Mouse (Mus musculus) thymus, adult 18-20 months (tissue): Measurements from ENCODE around the gene Ptprr.

Experiments used
- DNase-seq, 2 experiments: peaks; one replicate each; pipeline ENCODE4 v3.0.0; 2022; ENCODE audit warnings: mixed read lengths in 2 of 2

Ptprr gene

DNA sequence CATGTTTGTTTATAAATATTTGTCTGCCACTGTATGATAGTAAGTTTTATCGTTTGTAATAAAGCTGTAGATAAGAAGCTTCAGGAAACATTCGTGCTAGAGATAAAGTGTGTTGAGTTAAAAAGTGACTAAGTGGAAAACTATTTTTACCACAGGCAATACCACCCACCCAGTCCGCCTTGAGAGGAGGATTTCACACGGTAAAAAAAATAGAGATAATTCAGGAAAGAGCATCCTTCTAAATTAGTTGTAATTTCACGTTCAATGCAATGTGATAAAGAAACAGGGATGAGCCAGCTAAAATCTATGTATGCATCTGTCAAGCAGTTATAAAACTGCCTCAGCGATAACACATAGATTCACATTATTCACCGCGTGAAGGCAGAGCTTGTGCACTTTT is 99.0 kb downstream of the Ptprr start:
- DNase-seq = no peak

DNA sequence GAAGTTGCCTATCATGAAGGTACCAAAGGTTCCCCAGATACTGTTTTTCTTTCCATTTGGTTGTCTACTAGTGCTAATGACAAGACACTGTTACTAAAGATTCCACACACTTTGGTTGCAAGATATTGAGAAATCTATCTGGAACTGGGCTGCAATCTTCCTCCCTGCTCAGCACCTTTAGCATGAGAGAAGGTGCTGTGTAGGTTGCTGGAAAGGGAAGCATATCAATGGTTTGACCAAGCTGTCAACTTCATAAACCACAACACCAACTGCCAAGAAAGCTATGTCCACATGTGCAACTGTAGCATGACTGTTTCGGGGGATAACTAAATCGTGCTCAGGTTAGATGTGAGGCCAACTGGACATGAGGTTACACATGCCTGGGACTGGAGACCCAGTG is 103.5 kb downstream of the Ptprr start:
- no peak for DNase-seq

DNA sequence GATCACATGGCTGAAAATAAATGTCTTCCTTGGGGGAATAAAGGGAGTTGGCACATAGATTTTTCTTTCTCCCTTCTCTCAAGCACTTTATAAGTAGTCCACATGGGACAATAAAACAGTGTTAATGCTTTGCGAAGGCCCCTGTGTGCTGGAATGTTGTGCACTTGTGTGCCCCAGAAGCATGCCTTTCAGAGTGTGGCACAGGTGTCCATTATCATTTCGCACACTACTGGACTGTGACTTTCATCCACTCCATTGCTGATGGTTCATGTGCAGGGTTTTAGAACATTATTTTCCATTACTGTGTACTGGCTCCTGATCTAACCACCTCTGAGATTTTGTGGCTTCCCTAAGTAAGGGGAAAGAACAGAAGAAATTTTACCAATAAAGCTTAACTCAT is 105.8 kb downstream of the Ptprr start:
- no peak for DNase-seq

DNA sequence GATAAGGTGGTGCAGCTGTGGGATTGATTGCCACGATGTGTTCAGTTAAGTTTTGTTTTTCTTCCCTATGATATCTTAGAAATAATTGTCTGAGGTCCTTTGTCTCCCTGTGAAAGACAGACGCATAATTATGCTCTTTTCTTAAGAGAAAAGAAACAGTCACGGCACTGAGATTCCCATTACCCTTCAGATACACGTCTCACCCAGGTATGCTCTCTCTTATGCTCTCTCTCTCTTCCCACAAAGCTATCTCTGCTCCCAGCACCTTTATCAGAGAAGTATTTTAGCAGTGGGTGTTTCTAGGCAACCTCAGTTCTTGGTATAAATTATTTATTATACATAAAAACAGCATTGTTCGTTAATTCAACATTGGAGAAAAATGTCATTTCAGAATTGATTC is 107.4 kb downstream of the Ptprr start:
- no peak for DNase-seq

DNA sequence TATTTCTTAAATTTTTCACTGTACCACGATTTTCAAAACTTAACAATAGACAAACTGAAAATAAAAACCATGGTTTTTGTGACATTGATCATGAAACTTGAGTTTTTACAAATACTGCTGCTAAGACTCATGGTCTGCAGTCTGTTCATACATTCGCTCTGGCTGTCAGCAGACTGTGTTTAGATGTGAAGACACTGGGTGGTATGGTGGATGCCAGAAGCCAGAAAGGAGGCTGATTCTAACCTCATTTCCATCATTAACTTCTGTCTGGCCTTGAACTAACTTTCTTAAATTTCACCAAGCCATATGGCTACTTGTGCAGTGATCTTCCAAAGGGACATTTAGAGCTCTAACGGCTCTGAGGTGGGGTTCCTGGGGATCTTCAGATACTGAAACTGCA is 112.4 kb downstream of the Ptprr start:
- no peak for DNase-seq

DNA sequence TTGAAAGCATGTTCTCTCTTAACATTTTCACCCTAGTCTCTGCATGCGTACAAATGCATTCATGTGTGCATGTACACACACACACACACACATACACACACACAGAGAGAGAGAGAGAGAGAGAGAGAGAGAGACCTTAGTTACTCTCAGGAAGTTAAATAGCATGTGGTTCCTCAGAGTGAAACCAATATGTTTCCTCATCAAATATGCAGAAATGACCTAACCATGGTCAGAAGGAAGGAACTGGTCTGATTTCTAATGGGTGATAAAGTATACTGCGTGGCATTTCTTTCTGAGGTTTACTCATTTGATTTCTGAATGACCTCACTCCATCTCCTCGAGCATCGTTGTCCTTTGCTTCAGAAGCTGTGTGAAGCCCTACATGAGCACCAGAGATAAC is 113.2 kb downstream of the Ptprr start:
- no peak for DNase-seq

DNA sequence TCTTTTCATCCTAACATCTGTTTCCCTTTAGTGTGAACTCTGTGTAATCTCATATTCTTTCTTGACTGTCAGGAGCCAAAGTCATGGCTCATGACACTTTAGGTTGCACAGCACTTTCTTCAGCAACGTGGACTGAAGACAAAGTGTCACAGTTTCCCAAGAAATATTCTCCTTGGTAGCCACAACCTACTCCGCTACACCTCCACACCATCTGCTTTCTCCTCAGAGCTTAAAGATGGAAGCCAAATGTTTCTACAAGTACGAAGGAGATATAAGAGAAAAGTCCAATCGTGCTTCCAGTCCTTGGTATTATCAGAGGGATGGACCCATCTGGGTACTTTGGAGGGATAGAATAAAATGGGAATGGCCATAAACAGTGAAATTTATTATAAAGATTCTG is 114.2 kb downstream of the Ptprr start:
- no peak for DNase-seq

DNA sequence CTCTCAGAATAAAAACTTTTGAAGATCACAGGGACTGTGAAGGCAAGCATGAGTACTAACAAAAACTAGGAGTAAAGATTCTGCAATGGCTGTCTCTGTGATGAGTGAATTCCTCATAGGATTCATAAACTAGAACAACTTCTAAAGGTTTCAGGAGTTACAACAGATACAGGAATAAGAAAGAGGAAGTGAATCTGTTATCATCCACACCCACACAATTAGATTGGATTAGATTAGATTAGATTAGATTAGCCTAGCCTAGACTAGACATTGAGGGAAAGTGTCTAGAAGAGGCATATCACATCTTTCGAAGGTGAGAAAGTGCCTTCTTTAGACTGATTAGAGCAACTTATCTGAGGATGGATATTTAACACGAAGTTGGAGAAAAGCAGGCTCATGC is 117.2 kb downstream of the Ptprr start:
- DNase-seq = no peak

DNA sequence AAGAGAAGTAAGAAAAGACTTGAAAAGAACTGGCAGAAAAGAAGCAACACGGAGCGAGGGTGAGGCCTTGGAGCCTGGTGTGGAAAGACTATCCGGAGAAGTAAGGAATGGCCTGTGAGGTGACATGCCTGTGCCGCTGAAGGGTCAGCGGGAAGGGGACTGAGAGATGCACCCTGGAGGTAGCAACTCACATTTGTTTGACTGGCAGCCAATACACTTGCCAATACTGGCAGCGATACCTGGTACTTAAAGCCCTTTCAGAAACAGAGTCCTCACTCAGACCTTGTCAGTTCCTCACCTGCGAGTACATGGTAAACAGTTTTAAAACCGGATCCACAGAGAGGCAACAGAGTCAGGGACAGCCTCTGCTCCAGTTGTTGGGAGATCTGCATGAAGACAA is 122.2 kb downstream of the Ptprr start:
- no peak for DNase-seq

DNA sequence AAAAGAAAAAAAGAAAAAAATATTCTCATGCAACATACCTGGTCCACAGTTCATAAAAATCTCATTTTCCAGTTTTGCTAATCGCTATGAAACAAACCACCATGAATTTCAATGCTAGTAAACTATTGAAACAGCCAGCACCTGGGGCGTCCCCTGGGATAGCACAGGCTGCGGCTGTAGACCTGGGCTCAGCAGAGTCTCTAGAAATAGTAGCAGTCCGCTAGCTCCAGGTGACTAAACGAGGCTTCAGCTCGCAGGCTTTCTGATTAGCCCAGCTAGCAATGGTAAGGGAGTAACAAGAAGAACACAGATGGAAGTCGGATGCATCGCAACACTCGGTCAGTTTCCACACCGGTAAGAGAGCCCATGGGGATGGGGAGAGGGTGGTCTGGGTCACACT is 125.7 kb downstream of the Ptprr start:
- DNase-seq = no peak

DNA sequence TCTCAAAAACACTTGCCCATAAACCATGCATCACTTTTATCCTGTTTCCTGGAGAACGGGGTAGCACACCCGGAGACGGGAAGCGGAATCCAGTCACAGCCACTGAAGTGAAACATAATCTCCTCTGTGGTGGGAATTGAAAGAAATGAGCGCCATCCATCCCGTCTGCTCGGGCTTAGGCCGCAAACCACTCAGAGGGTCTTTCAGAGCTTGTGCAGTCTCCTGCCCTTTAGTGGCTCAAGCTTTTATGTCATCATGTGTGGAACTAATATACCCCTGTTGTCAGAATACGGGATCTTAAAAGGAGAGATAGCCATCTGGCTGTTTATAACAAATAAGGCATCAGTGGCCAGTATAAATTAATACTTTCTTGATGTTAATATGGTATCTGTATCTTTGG is 128.1 kb downstream of the Ptprr start:
- no peak for DNase-seq

DNA sequence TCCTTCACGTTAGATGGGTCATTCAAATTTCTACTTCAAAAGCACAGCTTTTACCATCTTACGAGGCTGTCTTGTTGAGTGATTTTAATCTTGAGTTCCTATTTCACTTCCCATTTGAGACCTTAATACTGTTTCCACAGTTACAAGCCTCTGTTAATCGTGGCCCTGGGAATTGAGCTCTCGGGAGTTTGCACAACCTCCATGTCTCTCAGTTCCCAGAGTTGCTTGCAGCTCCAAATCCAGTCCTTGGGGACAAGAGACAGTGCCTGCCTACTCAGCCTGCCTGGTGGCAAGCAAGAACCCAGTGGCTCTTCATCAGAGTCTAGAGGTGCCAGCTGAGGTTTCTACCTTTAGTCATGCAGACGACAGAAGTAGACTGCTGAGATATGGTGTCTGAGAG is 136.7 kb downstream of the Ptprr start:
- DNase-seq = no peak

DNA sequence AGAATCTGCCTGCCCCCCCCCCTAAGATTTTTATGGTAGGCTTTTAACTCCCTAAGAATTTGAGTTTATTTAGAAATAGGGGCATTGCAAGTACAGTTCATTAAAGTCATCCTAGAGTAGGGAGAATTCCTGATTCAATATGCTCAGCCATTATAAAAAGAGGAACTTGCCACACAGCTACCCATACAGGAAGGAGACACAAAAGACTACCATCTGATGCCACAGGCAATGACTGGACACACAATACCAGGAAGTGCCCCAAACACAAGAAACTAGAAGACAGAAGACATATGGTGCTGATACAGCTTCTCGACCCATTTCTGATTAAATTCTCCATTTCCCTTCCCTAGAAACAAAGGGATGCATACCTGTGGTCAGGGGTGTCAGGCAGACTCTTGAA is 138.7 kb downstream of the Ptprr start:
- DNase-seq = no peak

DNA sequence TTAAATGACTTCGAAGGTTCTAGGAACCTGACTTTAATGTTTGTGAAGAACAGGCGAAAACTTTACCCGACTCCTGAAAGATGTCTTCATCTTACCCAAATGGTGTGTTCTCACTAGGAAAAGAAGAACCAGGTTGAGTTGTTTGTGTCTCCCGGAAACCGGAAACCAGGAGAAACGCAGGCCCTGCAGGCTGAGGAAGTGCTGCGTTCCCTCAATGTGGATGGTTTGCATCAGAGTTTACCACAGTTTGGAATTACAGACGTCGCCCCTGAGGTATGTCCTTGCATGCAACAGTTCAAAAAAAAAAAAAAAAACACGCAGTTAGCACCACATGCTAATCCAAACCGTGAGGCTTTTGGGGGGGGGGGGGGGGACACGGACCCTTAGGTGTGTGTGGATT is 144.3 kb downstream of the Ptprr start:
- no peak for DNase-seq

DNA sequence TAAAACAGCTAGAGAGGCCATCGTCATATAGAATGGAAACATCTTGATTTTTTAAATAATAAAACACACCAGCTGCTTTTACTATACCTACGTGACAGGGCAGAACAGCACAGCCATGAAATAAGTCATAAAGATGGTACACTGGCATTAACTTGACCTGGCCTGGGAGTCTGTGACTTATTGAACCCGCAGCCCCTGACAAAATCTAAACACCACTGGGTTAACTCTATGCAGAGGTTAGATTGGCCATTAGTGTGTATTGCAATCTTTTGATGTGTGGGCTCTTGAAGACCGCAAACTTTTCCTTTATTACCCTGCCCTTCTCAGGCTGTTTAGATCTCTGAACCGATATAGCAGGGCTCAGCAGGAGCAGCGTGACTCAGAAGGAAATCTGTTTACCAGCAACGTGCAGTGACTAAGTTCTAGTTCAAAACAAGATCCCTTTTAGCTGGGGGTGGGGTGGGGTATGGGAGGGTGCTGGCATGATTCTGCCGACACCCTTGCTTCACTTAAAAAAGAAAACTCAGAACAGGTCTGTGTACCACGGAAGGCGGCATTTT is 157.4 kb downstream of the Ptprr start:
- no peak for DNase-seq

DNA sequence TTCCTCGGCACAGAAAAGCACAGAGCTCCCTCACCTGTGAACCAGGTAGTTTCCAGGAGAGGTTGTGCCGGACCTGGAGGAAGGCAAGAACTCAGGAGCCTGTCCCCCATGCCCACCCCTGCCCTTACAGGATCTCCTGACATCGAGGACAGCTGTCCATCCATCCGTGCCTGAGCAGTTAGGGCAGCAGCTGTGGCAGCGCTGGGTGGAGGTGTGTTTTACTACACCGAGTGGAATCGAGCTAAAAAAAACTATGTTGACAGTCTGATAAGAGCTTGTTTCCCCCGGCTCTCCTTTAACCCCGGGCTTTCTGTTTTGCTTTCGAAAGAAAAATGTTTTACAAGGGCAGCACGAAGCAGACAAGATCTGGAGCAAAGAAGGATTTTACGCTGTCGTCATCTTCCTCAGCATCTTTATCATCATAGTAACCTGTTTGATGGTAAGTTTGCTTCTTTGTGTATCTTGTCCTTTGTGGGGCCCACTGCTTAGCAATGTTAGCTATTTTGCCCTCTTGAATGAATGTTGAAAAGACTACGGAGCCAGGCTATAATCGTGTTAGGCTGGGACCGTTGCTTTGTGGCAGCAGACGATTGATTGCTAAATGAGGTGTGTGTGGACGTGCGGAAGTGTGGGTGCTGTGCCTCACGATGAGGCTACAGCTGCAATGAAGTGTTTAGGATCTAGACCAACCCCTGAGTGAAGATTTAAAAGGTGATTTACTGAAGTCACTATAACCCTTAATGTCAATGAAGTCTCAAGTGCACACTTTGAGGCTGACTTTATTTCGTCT is 159.6 kb downstream of the Ptprr start:
- DNase-seq = no peak

DNA sequence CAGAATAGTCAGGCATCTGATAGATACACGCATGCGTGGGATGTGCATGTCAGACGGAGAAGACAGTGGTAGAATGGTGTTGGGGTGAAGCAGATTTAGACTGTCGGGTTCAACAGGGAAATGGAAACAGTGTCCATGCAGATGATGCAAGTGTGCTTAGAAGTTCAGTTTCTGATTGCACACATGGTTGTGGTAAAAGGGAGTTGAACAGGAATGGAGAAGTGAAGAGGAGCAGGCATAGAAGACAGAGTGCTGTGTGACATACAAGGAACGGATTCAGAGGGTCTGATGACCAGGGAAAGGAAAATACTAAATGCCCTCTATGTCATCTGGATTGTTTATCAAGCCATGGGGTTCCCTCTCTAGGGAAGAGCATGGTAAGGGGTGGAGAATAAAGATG is 163.2 kb downstream of the Ptprr start:
- no peak for DNase-seq

DNA sequence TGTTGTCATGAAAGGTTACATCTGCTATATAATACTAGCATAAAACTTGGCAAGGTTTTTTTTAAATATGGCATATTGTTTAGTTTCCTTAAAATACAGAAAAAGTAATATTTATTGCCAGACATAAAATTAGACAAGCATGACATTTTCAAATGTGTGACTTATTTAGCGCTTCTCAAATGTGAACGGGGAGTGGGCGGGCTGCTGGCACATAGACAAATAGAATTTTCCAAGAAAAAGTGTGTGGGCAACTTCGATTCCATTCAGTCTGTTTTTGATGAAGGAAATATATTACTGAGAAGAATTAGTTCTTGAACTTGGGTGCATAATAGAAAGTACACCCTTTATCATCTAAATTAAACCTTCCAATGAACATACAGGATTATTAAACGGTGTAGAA is 164.2 kb downstream of the Ptprr start:
- DNase-seq = no peak

DNA sequence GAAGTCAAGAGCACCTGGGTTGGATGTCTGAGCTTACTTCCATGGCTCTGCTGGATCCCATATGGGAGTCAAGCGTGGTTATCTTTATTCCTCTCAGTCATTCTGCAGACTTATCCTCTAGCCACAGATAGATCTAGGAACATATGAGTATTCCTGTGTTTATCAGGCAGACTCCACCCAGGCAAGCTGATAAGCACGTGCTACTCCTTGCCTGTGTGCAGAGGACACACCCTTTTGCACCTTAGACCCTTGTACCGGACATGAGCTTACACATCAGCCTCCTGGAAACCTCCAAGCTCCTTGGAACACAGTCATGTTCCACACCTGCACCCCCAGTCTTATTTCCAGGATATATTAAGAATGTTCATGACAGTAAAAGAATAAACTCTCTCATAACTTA is 165.2 kb downstream of the Ptprr start:
- no peak for DNase-seq

DNA sequence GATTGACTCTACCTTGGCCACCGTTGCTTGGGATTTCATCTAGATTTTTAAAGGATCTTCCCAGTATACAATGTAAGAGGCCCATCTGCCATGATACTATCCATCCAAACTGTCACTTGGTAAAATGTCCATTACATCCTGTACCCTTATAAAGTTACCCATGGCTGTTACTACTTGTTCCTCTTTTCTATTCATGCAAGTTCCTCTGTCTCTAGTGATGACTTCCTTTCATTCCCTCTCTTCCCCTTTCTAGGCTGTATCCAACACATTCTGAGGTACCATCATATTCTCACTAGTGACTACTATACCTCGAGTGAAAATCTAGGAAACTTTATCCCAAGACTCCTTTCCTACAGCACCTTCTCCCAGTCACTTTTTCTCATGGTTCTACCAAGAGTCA is 173.7 kb downstream of the Ptprr start:
- no peak for DNase-seq

DNA sequence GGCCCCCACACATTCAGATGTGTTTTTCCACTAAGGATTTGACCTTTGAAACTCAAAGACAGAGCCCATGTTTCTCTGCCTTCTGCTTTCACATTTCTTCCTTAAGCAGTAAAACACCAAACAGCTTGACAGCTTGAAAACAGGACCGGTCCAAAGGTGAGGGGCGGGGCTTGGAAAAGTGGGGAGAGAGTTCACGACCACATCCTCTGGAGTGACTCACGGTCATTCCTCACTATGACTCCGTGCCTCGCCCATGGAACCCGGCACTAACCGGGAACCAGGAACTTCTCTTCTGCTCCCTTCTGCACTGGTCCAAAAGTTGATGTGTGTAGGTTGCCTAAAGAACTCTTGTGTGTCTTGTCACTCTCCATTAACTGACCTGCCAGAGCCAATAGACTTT is 174.3 kb downstream of the Ptprr start:
- DNase-seq = no peak

DNA sequence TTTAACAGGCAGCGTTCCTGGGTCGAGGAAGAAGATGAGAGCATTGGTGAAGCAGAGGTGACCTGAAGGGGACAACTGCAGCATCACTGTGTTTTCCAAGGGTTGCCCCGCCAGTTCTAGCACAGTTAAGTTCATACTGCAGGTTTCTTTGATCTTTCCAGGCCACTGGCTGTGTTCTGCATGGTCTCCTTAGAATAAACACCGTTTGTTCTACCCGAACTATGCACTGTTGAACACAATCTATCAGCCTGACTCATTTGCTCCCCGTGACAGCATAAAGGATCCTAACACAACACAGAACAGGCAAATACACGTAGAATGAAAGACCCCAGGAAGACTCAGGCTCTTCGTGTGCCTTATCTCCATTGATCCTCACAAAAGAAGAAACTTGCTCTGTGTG is 176.4 kb downstream of the Ptprr start:
- no peak for DNase-seq

DNA sequence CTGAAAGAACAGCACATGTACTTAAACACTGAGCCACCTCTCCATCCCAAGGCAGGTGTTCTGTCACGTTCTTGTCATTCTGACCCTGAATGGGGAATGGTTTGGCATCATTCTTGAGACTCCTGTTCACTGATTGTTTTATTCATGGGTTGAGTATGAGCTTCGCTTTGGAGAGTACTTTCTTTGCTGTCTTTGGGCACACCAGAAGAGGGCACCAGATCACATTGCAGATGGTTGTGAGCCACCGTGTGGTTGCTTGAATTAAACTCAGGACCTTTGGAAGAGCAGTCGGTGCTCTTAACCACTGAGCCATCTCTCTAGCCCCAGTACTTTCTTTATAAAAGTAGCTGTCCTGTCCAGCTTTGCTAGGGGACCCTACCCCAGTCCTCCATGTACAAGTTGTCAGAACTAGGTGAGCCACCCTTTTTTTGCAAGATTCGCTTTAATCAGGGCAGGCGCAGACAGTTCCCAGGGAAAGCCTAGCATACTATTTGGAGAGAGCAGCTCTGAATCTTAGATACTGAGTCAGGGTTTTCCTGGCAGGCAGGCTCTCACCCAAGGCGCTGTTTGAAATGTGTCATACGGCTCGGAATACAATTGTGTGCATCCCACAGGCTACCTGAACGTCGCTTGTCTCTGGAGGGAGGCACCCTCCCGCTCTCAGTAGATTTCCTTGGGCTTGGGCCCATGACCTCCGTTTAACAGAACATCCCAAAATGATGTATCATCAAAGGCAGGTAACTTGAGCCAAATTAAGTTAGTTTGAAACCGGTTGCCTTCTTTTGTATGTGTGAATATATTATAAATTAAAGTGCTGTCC is 178.8 kb downstream of the Ptprr start:
- DNase-seq = no peak

DNA sequence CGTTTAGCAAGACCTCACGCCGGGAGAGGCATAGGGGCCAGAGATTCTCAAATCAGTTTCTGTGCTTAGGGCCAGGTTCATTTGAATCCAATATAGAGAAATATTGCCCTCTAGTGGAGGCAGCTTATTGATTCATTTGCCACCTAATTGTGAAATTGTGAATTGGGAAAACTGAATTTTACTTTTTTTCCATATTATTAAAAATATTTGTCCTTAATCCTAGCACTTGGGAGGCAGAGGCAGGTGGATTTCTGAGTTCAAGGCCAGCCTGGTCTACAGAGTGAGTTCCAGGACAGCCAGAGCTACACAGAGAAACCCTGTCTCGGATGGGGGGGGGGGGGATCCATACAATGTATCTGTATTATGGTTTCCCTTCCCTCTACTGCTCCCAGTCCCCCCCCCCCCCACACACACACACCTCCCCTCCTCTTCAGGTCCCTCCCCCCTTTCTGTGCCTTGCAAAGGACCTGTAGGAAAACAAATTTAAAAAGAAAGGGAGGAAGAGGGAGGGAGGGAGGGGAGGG is 179.5 kb downstream of the Ptprr start:
- DNase-seq = no peak
